Mouse (Mus musculus) kidney, adult 8-10 months (tissue): ENCODE results near the gene Rab31.
"Not testable (repeated sequence)": the region's sequence is repeated elsewhere in the genome, so short reads cannot be mapped to it uniquely, and the experiment has no call there.

Experiments used
- DNase-seq, 2 experiments: peaks; one replicate each; pipeline ENCODE4 v3.0.0; 2022

Rab31 gene

GRCm38 (mm10) chr17:65657958-65658357, 114.6 kb downstream of the Rab31 start:
- no peak for DNase-seq

GRCm38 (mm10) chr17:65656731-65657130, 115.8 kb downstream of the Rab31 start:
- no peak for DNase-seq

- no peak for DNase-seq
Observed at GRCm38 (mm10) chr17:65656076-65656475, 116.5 kb downstream of the Rab31 start.

GRCm38 (mm10) chr17:65655608-65656007, 116.9 kb downstream of the Rab31 start:
- DNase-seq: no peak

GRCm38 (mm10) chr17:65650598-65650997, 122.0 kb downstream of the Rab31 start:
- no peak for DNase-seq

GRCm38 (mm10) chr17:65649175-65649493, 123.4 kb downstream of the Rab31 start:
- DNase-seq: no peak

- no peak for DNase-seq
Observed at GRCm38 (mm10) chr17:65648371-65649174, 124.0 kb downstream of the Rab31 start.

- no peak for DNase-seq
Observed at GRCm38 (mm10) chr17:65647961-65648360, 124.6 kb downstream of the Rab31 start.

- DNase-seq: peak in 1 of 2 experiments; percentile 5
Observed at GRCm38 (mm10) chr17:65647226-65647625, 125.3 kb downstream of the Rab31 start.

GRCm38 (mm10) chr17:65643579-65643978, 129.0 kb downstream of the Rab31 start:
- DNase-seq: no peak

- DNase-seq: peak in 1 of 2 experiments; percentile 11
Observed at GRCm38 (mm10) chr17:65643051-65643521, 129.5 kb downstream of the Rab31 start.

- DNase-seq: no peak
Observed at GRCm38 (mm10) chr17:65642578-65642991, 130.0 kb downstream of the Rab31 start.

GRCm38 (mm10) chr17:65641734-65642218, 130.8 kb downstream of the Rab31 start, which contains the start of gene Txndc2:
TSS of gene Txndc2 (minus strand) at chr17:65642168.
- no peak for DNase-seq

GRCm38 (mm10) chr17:65639144-65639543, 133.4 kb downstream of the Rab31 start:
- DNase-seq: no peak

GRCm38 (mm10) chr17:65635715-65636360, 136.7 kb downstream of the Rab31 start:
- DNase-seq: no peak

- DNase-seq: no peak
Observed at GRCm38 (mm10) chr17:65629943-65630342, 142.6 kb downstream of the Rab31 start.

GRCm38 (mm10) chr17:65628823-65629532, 143.6 kb downstream of the Rab31 start:
- not testable (repeated sequence) for DNase-seq

GRCm38 (mm10) chr17:65626301-65626700, 146.3 kb downstream of the Rab31 start:
- no peak for DNase-seq

- DNase-seq: no peak
Observed at GRCm38 (mm10) chr17:65625563-65625962, 147.0 kb downstream of the Rab31 start.

- no peak for DNase-seq
Observed at GRCm38 (mm10) chr17:65623130-65623529, 149.4 kb downstream of the Rab31 start.

- no peak for DNase-seq
Observed at GRCm38 (mm10) chr17:65618431-65618830, 154.1 kb downstream of the Rab31 start.

GRCm38 (mm10) chr17:65615678-65616077, 156.9 kb downstream of the Rab31 start:
- DNase-seq: no peak

- no peak for DNase-seq
Observed at GRCm38 (mm10) chr17:65614431-65614830, 158.1 kb downstream of the Rab31 start.
